Mouse (Mus musculus): Measurements from ENCODE around the gene Shoc2.

- TF ChIP-seq POLR2A (IDR thresholded peaks at IDR 0.05; ENCODE audit: borderline replicate concordance, extremely low read depth, insufficient read depth, insufficient read length, poor library complexity, severe bottlenecking): no peak
- no peak for TF ChIP-seq CTCF (IDR thresholded peaks at IDR 0.05; ENCODE audit: borderline replicate concordance, extremely low read depth, insufficient read depth, insufficient read length)
Measured at GRCm38 (mm10) chr19:53934046-53934445, 10.1 kb upstream of the Shoc2 start.
